Mouse (Mus musculus) megakaryocyte, embryonic 14.5 days (primary cell): ENCODE data around the gene Zfp775. TPM values are rescaled to one million over a fixed set of nuclear protein-coding genes. Genes with fewer than 3 reads are reported as not detected.
A peak's percentile ranks its signal among the peaks of the same experiment; 100 is the strongest.

Experiments
- H3K27me3 ChIP-seq: replicated peaks from 2 replicates; pipeline ENCODE3; 2012; ENCODE audit warnings: inconsistent platforms
- H3K36me3 ChIP-seq: replicated peaks from 2 replicates; pipeline ENCODE3; 2012; ENCODE audit warnings: low read length, inconsistent platforms, mixed read lengths
- H3K4me1 ChIP-seq: 2 replicates; pipeline ENCODE4 v1.6.1; 2012; ENCODE audit warnings: inconsistent platforms
- H3K4me3 ChIP-seq: replicated peaks from 2 replicates; pipeline ENCODE3; 2012; ENCODE audit warnings: moderate library complexity, mild to moderate bottlenecking, inconsistent platforms
- H3K9me3 ChIP-seq: 2 replicates; pipeline ENCODE4 v1.6.1; 2012; ENCODE audit warnings: inconsistent platforms
- FLI1 ChIP-seq: IDR thresholded peaks from 2 replicates; pipeline ENCODE4 v1.6.1; 2012; ENCODE audit warnings: low read length, inconsistent platforms, mixed read lengths
- GATA1 ChIP-seq: IDR thresholded peaks from 3 replicates; pipeline ENCODE4 v1.6.1; 2012; ENCODE audit warnings: mixed read lengths, low read length, inconsistent platforms, borderline replicate concordance
- polyA plus RNA-seq: library from polyadenylated mRNA; stranded (reverse); fragments of >175 nt; gene quantifications from 2 replicates; pipeline ENCODE4 v1.2.3, GENCODE M21; 2012; ENCODE audit warnings: low replicate concordance; ENCODE audit not compliant: insufficient read depth

Zfp775 gene
- polyA plus RNA-seq, 1 experiment, result 4.2 TPM

DNA sequence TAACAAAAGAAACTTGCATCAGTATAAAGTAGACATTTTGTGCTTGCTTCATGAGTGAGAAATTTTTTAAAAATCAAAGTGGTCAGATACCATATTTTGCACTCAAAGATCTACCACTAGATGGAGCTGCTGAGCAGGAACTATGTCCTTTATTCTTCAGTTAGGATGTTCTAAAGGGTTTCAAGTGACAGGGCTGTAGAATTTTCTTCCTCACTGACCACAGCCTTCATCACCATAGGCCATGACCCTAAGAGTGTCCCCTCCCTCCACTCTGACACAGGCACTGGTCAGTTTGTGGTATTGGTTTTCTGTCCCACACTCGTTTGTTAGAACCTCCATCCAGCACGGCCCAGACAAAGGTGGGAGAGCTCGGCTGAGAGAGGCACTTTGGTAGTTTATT lies 19.8 kb upstream of the Zfp775 start:
- peaks cover 12% of the 10 kb centered on the region for H3K36me3 ChIP-seq
- peak overlapping the region; percentile 79 for H3K4me3 ChIP-seq
- peaks cover 11% of the 10 kb centered on the region for H3K9me3 ChIP-seq
- TF ChIP-seq GATA1 (no peak), FLI1 (no peak)
- H3K27me3 ChIP-seq, result no peaks in the 10 kb centered on the region
- H3K4me1 ChIP-seq, result peaks cover 79% of the 10 kb centered on the region

DNA sequence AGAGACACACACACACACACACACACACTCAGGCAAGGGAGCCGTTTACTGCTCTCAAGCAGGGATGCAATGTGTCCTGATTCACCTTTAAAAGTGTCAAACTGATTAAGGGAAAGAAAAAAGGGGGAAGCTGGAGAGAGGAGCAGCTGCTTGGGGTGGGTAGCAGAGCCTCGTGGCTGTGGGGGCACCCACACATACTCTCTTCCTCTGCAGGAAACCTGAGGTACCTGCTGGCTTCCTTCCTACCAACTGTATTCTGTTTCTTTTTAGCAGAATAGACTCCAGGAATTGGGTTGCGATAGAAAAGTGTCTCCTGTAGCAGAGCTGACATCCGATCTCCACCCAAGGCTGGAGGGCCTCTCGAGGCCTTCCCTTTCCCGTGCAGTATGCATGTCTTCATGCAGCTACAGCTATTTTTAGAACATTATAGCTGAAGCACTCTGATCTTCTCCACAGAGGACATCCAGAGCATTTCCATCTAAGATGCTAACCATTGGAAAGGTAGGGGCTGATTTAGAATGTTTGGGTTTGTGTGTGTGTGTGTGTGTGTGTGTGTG lies 12.6 kb upstream of the Zfp775 start, which contains the start of gene Gm45021:
Gm45021 (plus strand) TSS at position 417 of the 557 bp plus-strand sequence.
- no peak for TF ChIP-seq FLI1
- TF ChIP-seq GATA1, result no peak
- peaks cover 78% of the 10 kb centered on the region for H3K4me1 ChIP-seq

DNA sequence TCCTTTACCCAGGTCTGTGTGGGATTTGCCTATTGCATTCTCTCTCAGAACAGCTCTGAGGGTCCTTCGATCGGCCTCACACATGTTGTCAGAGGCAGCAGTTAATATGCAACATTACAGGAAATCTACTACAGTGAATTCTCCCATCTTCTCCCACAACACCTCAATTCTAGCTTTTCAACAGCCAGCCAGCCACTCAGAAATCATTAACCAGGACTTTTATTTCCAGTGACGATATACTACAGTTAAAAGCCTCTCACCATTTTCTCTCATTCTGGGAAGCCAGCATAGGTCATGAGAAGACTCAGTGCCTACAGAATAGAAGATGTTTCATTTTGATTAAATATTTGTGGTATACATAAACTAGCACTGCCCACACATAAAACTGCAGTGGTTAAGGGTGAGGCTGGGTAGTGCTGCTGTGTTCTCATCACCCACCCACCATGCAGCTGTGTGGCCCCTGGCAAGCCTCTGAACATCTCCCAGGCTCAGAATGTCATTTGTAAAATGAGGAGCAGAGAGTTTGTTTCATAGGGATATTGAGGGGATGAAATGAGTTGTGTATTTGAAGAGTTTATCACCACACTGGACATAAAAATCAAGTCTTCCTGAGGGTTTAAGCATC lies 10.5 kb upstream of the Zfp775 start:
- TF ChIP-seq FLI1 (no peak), GATA1 (no peak)
- Histone ChIP-seq H3K4me1 (peaks cover 88% of the 10 kb centered on the region), H3K9me3 (peaks cover 10% of the 10 kb centered on the region), H3K36me3 (peaks cover 31% of the 10 kb centered on the region), H3K4me3 (peak overlapping the region; percentile 86), H3K27me3 (no peaks in the 10 kb centered on the region)

More for the DNA sequence above, 12.6 kb upstream of the Zfp775 start, which contains the start of gene Gm45021:
- Histone ChIP-seq H3K27me3 (no peaks in the 10 kb centered on the region), H3K4me3 (peak within 1 kb of the TSS; percentile 90), H3K9me3 (peaks cover 11% of the 10 kb centered on the region), H3K36me3 (peaks cover 19% of the 10 kb centered on the region)

GRCm38 (mm10) chr6:48591871-48592270 lies 10.0 kb upstream of the Zfp775 start:
- Histone ChIP-seq H3K4me3 (peak overlapping the region; percentile 86), H3K4me1 (peaks cover 90% of the 10 kb centered on the region), H3K36me3 (peaks cover 31% of the 10 kb centered on the region), H3K27me3 (no peaks in the 10 kb centered on the region), H3K9me3 (peaks cover 10% of the 10 kb centered on the region)
- TF ChIP-seq GATA1 (no peak), FLI1 (no peak)

DNA sequence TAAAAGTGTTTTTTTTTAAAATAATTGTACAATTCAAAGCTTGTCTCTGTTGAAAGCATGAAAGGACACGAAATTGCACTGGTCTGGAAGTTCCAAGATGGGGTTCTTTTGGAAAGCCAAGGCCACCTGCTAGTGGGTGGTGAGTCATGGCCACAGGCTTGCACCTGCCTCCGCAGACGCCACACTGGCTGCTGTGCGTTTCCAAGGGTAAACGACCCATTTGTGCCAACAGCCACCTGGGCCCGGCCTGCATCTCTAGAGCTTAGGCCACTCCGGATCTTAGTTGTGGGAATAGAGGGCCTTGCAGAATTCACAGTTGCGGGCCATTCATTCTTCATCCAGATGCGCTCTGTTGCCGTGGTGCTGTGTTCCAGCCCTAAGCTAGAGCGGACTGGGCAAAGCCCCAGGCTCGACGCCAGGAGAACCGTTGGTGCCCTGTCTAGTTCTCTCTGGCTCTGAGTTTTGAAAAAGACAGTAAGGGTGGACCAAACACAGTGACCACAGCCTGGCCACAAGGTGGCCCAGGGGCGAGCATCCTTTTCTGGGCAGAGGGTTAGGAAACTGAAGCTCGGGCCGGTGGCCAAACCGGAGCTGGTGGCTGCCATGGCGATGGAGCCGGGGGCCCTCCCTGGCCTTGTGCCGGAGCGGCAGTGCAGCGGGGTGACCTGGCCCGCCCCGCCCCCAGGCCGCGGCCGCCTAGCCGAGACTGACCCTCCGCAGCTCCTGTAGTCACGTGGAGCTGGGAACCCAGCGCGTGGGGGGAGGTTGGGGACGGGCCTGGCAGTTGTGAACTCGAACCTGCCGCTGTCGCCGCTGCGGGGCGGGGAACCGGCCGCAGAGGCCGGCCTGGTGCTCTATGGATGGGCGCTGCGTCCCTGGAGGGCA lies 8.5 kb upstream of the Zfp775 start, which contains the start of the genes Repin1 and Gm44965:
Repin1 (plus strand) TSS at position 726 of the 885 bp plus-strand sequence.
Gm44965 (plus strand) TSS at position 784 of the 885 bp plus-strand sequence.
- TF ChIP-seq GATA1 (no peak), FLI1 (no peak)
- peaks cover 42% of the 10 kb centered on the region for H3K36me3 ChIP-seq
- H3K4me3 ChIP-seq, result peak within 1 kb of the TSS; percentile 100
- H3K4me1 ChIP-seq, result peaks cover 90% of the 10 kb centered on the region
- no peaks in the 10 kb centered on the region for H3K27me3 ChIP-seq
- peaks cover 18% of the 10 kb centered on the region for H3K9me3 ChIP-seq

DNA sequence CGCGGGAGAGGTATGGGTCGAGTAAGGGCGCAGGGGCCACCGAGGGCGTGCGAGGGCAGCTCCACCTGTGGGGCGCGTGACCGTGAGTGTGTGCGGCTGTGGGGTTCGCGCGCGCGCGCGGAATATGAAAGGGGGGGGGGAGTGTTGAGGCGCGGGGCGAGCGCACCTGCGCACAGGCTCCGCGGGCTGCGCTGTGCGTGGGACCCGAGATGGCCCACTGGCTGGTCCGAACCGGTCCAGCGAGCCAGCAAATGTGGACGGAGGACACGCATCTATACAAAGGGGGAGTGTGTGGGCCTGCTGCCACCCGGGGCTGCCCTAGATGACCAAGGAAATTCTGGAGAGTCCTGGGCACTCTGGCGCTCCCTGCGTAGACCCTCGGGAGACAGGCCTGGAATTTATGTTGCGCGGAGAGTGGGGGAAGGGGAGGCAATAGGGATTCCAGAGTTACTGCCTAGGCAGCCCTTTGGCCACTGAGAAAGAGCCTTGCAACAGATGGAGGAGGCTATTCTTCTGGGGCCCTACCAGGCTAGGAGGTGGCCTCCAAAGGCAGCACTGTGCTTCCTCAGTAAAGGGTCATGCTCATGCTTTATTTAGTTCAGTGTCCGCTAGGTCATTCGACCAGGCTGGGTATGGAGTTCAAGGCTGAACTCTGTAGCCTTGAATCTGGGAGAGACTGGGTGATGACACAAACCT lies 7.7 kb upstream of the Zfp775 start:
- Histone ChIP-seq H3K4me1 (peaks cover 90% of the 10 kb centered on the region), H3K36me3 (peaks cover 50% of the 10 kb centered on the region), H3K27me3 (no peaks in the 10 kb centered on the region), H3K9me3 (peaks cover 18% of the 10 kb centered on the region), H3K4me3 (peak overlapping the region; percentile 100)
- no peak for TF ChIP-seq FLI1
- no peak for TF ChIP-seq GATA1

- Histone ChIP-seq H3K9me3 (peaks cover 18% of the 10 kb centered on the region), H3K4me3 (peak overlapping the region; percentile 100), H3K4me1 (peaks cover 89% of the 10 kb centered on the region), H3K36me3 (peaks cover 61% of the 10 kb centered on the region), H3K27me3 (no peaks in the 10 kb centered on the region)
- TF ChIP-seq FLI1 (no peak), GATA1 (no peak)
Measured at GRCm38 (mm10) chr6:48595278-48595677, 6.6 kb upstream of the Zfp775 start.

GRCm38 (mm10) chr6:48596545-48597232 lies 5.2 kb upstream of the Zfp775 start:
- TF ChIP-seq FLI1 (no peak), GATA1 (no peak)
- peaks cover 18% of the 10 kb centered on the region for H3K9me3 ChIP-seq
- H3K36me3 ChIP-seq, result peaks cover 70% of the 10 kb centered on the region
- H3K27me3 ChIP-seq, result no peaks in the 10 kb centered on the region
- peaks cover 90% of the 10 kb centered on the region for H3K4me1 ChIP-seq
- H3K4me3 ChIP-seq, result peak overlapping the region; percentile 100

- Histone ChIP-seq H3K27me3 (no peaks in the 10 kb centered on the region), H3K4me1 (peaks cover 88% of the 10 kb centered on the region), H3K9me3 (peaks cover 18% of the 10 kb centered on the region), H3K4me3 (peak overlapping the region; percentile 100), H3K36me3 (peaks cover 66% of the 10 kb centered on the region)
- TF ChIP-seq FLI1 (no peak), GATA1 (no peak)
Measured at GRCm38 (mm10) chr6:48597233-48597625, 4.6 kb upstream of the Zfp775 start.
